Comparison of ENCODE assay signal across 11 mouse cellular contexts in genomic region chr5:120022276-120022675, GRCm38 (mm10).
"Had no signal": no experiment of that assay in that cellular context is flagged by ENCODE, and none has a peak within 500 bp of the region (broad histone marks: within the 10 kb centered on the region; RNA-seq: fewer than 3 reads in every experiment).

No protein-coding gene starts in this region.

- DNase-seq: lung, adult 18-20 months; lung, embryonic 14.5 days; lung, postnatal 10 days; lung, postnatal 4 days; midbrain, embryonic 14.5 days; retina, postnatal 1 day; right cerebral cortex, postnatal 14 days; spleen, adult 18-20 months; thymus, adult 2 months; thymus, postnatal 25 days; thymus, postnatal 4 days had no signal
